Mouse (Mus musculus) layer of hippocampus, adult 18-20 months (tissue): ENCODE measurements around the gene Rybp. TPM values are rescaled to one million over a fixed set of nuclear protein-coding genes. Genes with fewer than 3 reads are reported as not detected.

Experiments
- DNase-seq, 2 experiments: peaks; one replicate each; pipeline ENCODE4 v3.0.0; 2022; ENCODE audit warnings: low spot score in 2 of 2
- total RNA-seq, 2 experiments: library from RNA; stranded (reverse); gene quantifications; 2 replicates each; pipeline ENCODE4 v1.2.3; 2021

Rybp gene
- total RNA-seq, 2 experiments from 2014 or later, result 57.0 to 57.9 TPM

- no peak for DNase-seq
Measured at GRCm38 (mm10) chr6:100190803-100191559, 96.3 kb downstream of the Rybp start.

- no peak for DNase-seq
Measured at GRCm38 (mm10) chr6:100190310-100190709, 97.0 kb downstream of the Rybp start.

- DNase-seq, result no peak
Measured at GRCm38 (mm10) chr6:100188883-100189743, 98.2 kb downstream of the Rybp start.

GRCm38 (mm10) chr6:100187821-100188220 lies 99.5 kb downstream of the Rybp start:
- no peak for DNase-seq

- no peak for DNase-seq
Measured at GRCm38 (mm10) chr6:100186789-100187188, 100.5 kb downstream of the Rybp start.

- DNase-seq, result no peak
Measured at GRCm38 (mm10) chr6:100185524-100185923, 101.8 kb downstream of the Rybp start.

GRCm38 (mm10) chr6:100183344-100183743 lies 103.9 kb downstream of the Rybp start:
- DNase-seq, result no peak

- no peak for DNase-seq
Measured at GRCm38 (mm10) chr6:100180883-100181262, 106.4 kb downstream of the Rybp start.

- DNase-seq, result no peak
Measured at GRCm38 (mm10) chr6:100180213-100180882, 106.9 kb downstream of the Rybp start.

- no peak for DNase-seq
Measured at GRCm38 (mm10) chr6:100178830-100179229, 108.5 kb downstream of the Rybp start.
